Mouse (Mus musculus): Measurements from ENCODE around the gene Naa80. TPM values are rescaled to one million over a fixed set of nuclear protein-coding genes. Genes with fewer than 3 reads are reported as not detected.

Naa80 gene
- polyA plus RNA-seq, 1 experiment from 2014 or later, result 11.3 TPM

GRCm38 (mm10) chr9:107547026-107547425, 31.7 kb upstream of the Naa80 start, which contains the start of gene Zmynd10:
Gene Zmynd10, plus strand, starts transcription at chr9:107547298.
- WGBS, result 4% methylated on average over 20 of the region's 20 CpGs
- H3K4me1 ChIP-seq (replicated peaks; ENCODE audit: control insufficient read depth, insufficient read depth, low read length), result peaks cover 20% of the 10 kb centered on the region
- no peaks in the 10 kb centered on the region for H3K9me3 ChIP-seq (ENCODE audit: control insufficient read depth, low read length)
- no peak within 1 kb of the TSS for H3K27ac ChIP-seq (ENCODE audit: low read depth, low read length)
- peaks cover 25% of the 10 kb centered on the region for H3K27me3 ChIP-seq (ENCODE audit: control insufficient read depth, insufficient read depth, low read length)
- peak within 1 kb of the TSS; percentile 34 for H3K4me2 ChIP-seq (replicated peaks; ENCODE audit: low read depth, low read length)
- ATAC-seq (ENCODE audit: low FRiP score) (peak; percentile 61; the same call in 1 of the 2 replicates), DNase-seq (ENCODE audit: low spot score) (peak; percentile 94)
- peak within 1 kb of the TSS; percentile 16; the same call in 1 of the 2 replicates for H3K9ac ChIP-seq (ENCODE audit: low read depth, low read length)
- H3K4me3 ChIP-seq (ENCODE audit: low read depth, low read length), result 0 out of 2 replicates have a peak within 1 kb of the TSS, but pooled peaks have one; percentile 13
- H3K36me3 ChIP-seq (ENCODE audit: control insufficient read depth, insufficient read depth, low read length), result 0 out of 2 replicates have a peak, but pooled peaks cover 2% of the 10 kb centered on the region

GRCm38 (mm10) chr9:107547957-107548356, 30.7 kb upstream of the Naa80 start:
- H3K36me3 ChIP-seq (ENCODE audit: control insufficient read depth, insufficient read depth, low read length), result 0 out of 2 replicates have a peak, but pooled peaks cover 2% of the 10 kb centered on the region
- H3K4me2 ChIP-seq (replicated peaks; ENCODE audit: low read depth, low read length), result no peak overlapping the region
- 85% methylated on average over 5 of the region's 5 CpGs for WGBS
- H3K27ac ChIP-seq (ENCODE audit: low read depth, low read length), result no peak overlapping the region
- H3K4me3 ChIP-seq (ENCODE audit: low read depth, low read length), result no peak overlapping the region
- no peak overlapping the region for H3K9ac ChIP-seq (ENCODE audit: low read depth, low read length)
- H3K4me1 ChIP-seq (replicated peaks; ENCODE audit: control insufficient read depth, insufficient read depth, low read length), result peaks cover 18% of the 10 kb centered on the region
- H3K27me3 ChIP-seq (ENCODE audit: control insufficient read depth, insufficient read depth, low read length), result peaks cover 33% of the 10 kb centered on the region
- no peak for DNase-seq (ENCODE audit: low spot score)
- ATAC-seq (ENCODE audit: low FRiP score), result no peak
- H3K9me3 ChIP-seq (ENCODE audit: control insufficient read depth, low read length), result no peaks in the 10 kb centered on the region

- ATAC-seq (ENCODE audit: low FRiP score) (no peak), DNase-seq (ENCODE audit: low spot score) (no peak)
- H3K9ac ChIP-seq (ENCODE audit: low read depth, low read length), result no peak overlapping the region
- H3K4me1 ChIP-seq (replicated peaks; ENCODE audit: control insufficient read depth, insufficient read depth, low read length), result peaks cover 18% of the 10 kb centered on the region; the same call in 1 of the 2 replicates
- no peaks in the 10 kb centered on the region for H3K9me3 ChIP-seq (ENCODE audit: control insufficient read depth, low read length)
- WGBS, result 93% methylated on average over 10 of the region's 10 CpGs
- H3K36me3 ChIP-seq (ENCODE audit: control insufficient read depth, insufficient read depth, low read length), result 0 out of 2 replicates have a peak, but pooled peaks cover 2% of the 10 kb centered on the region
- H3K27ac ChIP-seq (ENCODE audit: low read depth, low read length), result no peak overlapping the region
- H3K4me3 ChIP-seq (ENCODE audit: low read depth, low read length), result no peak overlapping the region
- H3K4me2 ChIP-seq (replicated peaks; ENCODE audit: low read depth, low read length), result no peak overlapping the region
- H3K27me3 ChIP-seq (ENCODE audit: control insufficient read depth, insufficient read depth, low read length), result peaks cover 35% of the 10 kb centered on the region
Measured at GRCm38 (mm10) chr9:107548820-107549219, 29.9 kb upstream of the Naa80 start.

- Histone ChIP-seq H3K4me3 (ENCODE audit: low read depth, low read length) (no peak overlapping the region), H3K27ac (ENCODE audit: low read depth, low read length) (no peak overlapping the region), H3K4me2 (replicated peaks; ENCODE audit: low read depth, low read length) (no peak overlapping the region), H3K9ac (ENCODE audit: low read depth, low read length) (no peak overlapping the region), H3K4me1 (replicated peaks; ENCODE audit: control insufficient read depth, insufficient read depth, low read length) (peaks cover 18% of the 10 kb centered on the region; the same call in 1 of the 2 replicates), H3K36me3 (ENCODE audit: control insufficient read depth, insufficient read depth, low read length) (no peaks in the 10 kb centered on the region), H3K27me3 (ENCODE audit: control insufficient read depth, insufficient read depth, low read length) (peaks cover 35% of the 10 kb centered on the region), H3K9me3 (ENCODE audit: control insufficient read depth, low read length) (no peaks in the 10 kb centered on the region)
- DNase-seq (ENCODE audit: low spot score), result no peak
- no peak for ATAC-seq (ENCODE audit: low FRiP score)
- 87% methylated on average over 20 of the region's 20 CpGs for WGBS
Measured at GRCm38 (mm10) chr9:107549297-107550074, 29.2 kb upstream of the Naa80 start.

GRCm38 (mm10) chr9:107550491-107551116, 28.1 kb upstream of the Naa80 start:
- H3K4me3 ChIP-seq (ENCODE audit: low read depth, low read length), result no peak overlapping the region
- 0 out of 2 replicates have a peak overlapping the region, but pooled peaks have one; percentile 55 for H3K9ac ChIP-seq (ENCODE audit: low read depth, low read length)
- H3K27me3 ChIP-seq (ENCODE audit: control insufficient read depth, insufficient read depth, low read length), result peaks cover 35% of the 10 kb centered on the region
- peaks cover 20% of the 10 kb centered on the region; the same call in 1 of the 2 replicates for H3K4me1 ChIP-seq (replicated peaks; ENCODE audit: control insufficient read depth, insufficient read depth, low read length)
- no peak for ATAC-seq (ENCODE audit: low FRiP score)
- H3K4me2 ChIP-seq (replicated peaks; ENCODE audit: low read depth, low read length), result peak overlapping the region; percentile 67; the same call in 1 of the 2 replicates
- no peaks in the 10 kb centered on the region for H3K9me3 ChIP-seq (ENCODE audit: control insufficient read depth, low read length)
- no peak overlapping the region for H3K27ac ChIP-seq (ENCODE audit: low read depth, low read length)
- no peaks in the 10 kb centered on the region for H3K36me3 ChIP-seq (ENCODE audit: control insufficient read depth, insufficient read depth, low read length)
- DNase-seq (ENCODE audit: low spot score), result no peak
- WGBS, result 23% methylated on average over 23 of the region's 23 CpGs

- DNase-seq (ENCODE audit: low spot score), result peak; percentile 70
- peaks cover 35% of the 10 kb centered on the region for H3K27me3 ChIP-seq (ENCODE audit: control insufficient read depth, insufficient read depth, low read length)
- H3K36me3 ChIP-seq (ENCODE audit: control insufficient read depth, insufficient read depth, low read length), result no peaks in the 10 kb centered on the region
- H3K4me2 ChIP-seq (replicated peaks; ENCODE audit: low read depth, low read length), result peak within 1 kb of the TSS; percentile 67
- WGBS, result under 1% methylated on average over 63 of the region's 63 CpGs
- H3K27ac ChIP-seq (ENCODE audit: low read depth, low read length), result no peak within 1 kb of the TSS
- H3K4me3 ChIP-seq (ENCODE audit: low read depth, low read length), result peak within 1 kb of the TSS; percentile 36
- peaks cover 22% of the 10 kb centered on the region; the same call in 1 of the 2 replicates for H3K4me1 ChIP-seq (replicated peaks; ENCODE audit: control insufficient read depth, insufficient read depth, low read length)
- peak within 1 kb of the TSS; percentile 55 for H3K9ac ChIP-seq (ENCODE audit: low read depth, low read length)
- no peak for ATAC-seq (ENCODE audit: low FRiP score)
- no peaks in the 10 kb centered on the region for H3K9me3 ChIP-seq (ENCODE audit: control insufficient read depth, low read length)
Measured at GRCm38 (mm10) chr9:107551117-107551889, 27.4 kb upstream of the Naa80 start, which contains the start of gene Rassf1. Gene Rassf1, plus strand, starts transcription at chr9:107551555.

GRCm38 (mm10) chr9:107551890-107552355, 26.8 kb upstream of the Naa80 start:
- no peaks in the 10 kb centered on the region for H3K36me3 ChIP-seq (ENCODE audit: control insufficient read depth, insufficient read depth, low read length)
- peaks cover 19% of the 10 kb centered on the region; the same call in 1 of the 2 replicates for H3K4me1 ChIP-seq (replicated peaks; ENCODE audit: control insufficient read depth, insufficient read depth, low read length)
- DNase-seq (ENCODE audit: low spot score) (no peak), ATAC-seq (ENCODE audit: low FRiP score) (no peak)
- H3K9ac ChIP-seq (ENCODE audit: low read depth, low read length), result peak overlapping the region; percentile 55
- peaks cover 35% of the 10 kb centered on the region for H3K27me3 ChIP-seq (ENCODE audit: control insufficient read depth, insufficient read depth, low read length)
- WGBS, result 4% methylated on average over 8 of the region's 8 CpGs
- peak overlapping the region; percentile 36 for H3K4me3 ChIP-seq (ENCODE audit: low read depth, low read length)
- H3K27ac ChIP-seq (ENCODE audit: low read depth, low read length), result no peak overlapping the region
- H3K4me2 ChIP-seq (replicated peaks; ENCODE audit: low read depth, low read length), result peak overlapping the region; percentile 67
- no peaks in the 10 kb centered on the region for H3K9me3 ChIP-seq (ENCODE audit: control insufficient read depth, low read length)
